Comparison of ENCODE assay signal across 8 mouse cellular contexts in the genomic region with DNA sequence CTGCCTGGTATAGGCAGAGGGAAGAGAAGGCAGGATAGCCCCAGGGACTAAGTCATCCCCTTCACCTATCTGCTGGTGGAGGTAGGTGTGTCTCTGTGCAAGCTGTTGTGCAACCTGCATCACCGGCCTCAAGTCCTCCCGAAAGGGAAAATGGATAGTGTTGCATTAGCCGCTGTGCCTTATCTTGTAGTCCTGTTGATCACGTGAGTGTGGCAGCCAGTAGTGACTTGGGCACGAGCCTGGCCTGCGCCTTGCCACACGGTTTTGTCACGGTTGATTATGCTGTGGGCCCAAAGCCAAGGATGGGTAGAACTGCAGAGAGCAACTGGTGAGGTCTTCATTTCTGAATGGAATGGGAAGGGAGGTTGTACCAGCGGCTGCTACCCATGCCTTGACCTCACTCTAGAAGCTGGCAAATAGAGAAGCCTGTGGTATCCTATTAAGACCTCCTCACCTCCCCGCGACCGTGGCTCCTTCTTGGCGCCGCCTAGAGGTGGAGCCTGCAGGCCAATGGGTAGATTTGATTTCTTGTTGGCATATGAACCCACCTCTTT. TPM values are rescaled to one million over a fixed set of nuclear protein-coding genes. Genes with fewer than 3 reads are reported as not detected.
A peak's percentile ranks its signal among the peaks of the same experiment; 100 is the strongest.
DNase-seq lines count a peak whose midpoint lies in the region; ATAC-seq lines count a peak whose summit lies in the region.

No protein-coding gene starts in this region.

- H3K4me2 ChIP-seq in midbrain, embryonic 11.5 days = peak overlapping the region; percentile 94

- H3K4me1 ChIP-seq in limb, embryonic 10.5 days = peaks cover 30% of the 10 kb centered on the region
- H3K4me1 ChIP-seq in midbrain, embryonic 11.5 days (ENCODE audit: control insufficient read depth, insufficient read depth, low read length) = peaks cover 19% of the 10 kb centered on the region

- H3K36me3 ChIP-seq in limb, embryonic 10.5 days = no peaks in the 10 kb centered on the region; the same call in 1 of the 2 replicates
- H3K36me3 ChIP-seq in midbrain, embryonic 11.5 days (ENCODE audit: control insufficient read depth, insufficient read depth, low read length) = no peaks in the 10 kb centered on the region

- ATAC-seq in frontal cortex, adult (ENCODE audit: low TSS enrichment) = peak; percentile 17; the same call in 1 of the 2 replicates
- ATAC-seq in common myeloid progenitor, adult 5-6 weeks (replicated peaks; ENCODE audit: low read depth, poor library complexity, severe bottlenecking) = peak; percentile 71
- ATAC-seq in hematopoietic stem cell, adult 5-6 weeks (replicated peaks in 1 of 2; ENCODE audit: insufficient read depth in 1 of 2, low FRiP score in 2 of 2, low TSS enrichment in 1 of 2, low read depth in 1 of 2, poor library complexity in 2 of 2, severe bottlenecking in 2 of 2) = peak; percentile 63 to 79
- ATAC-seq in midbrain, embryonic 11.5 days (ENCODE audit: low FRiP score) = no peak

- no peak for DNase-seq in frontal cortex, postnatal 25 days (ENCODE audit: low spot score in 2 of 2)
- DNase-seq in NIH3T3 (ENCODE audit: low read depth) = peak; percentile 67
- no peak for DNase-seq in limb, embryonic 10.5 days (ENCODE audit: low spot score)
- DNase-seq in midbrain, embryonic 11.5 days (ENCODE audit: low spot score, missing footprints) = peak; percentile 87
- DNase-seq in spleen, postnatal 4 days (ENCODE audit: low spot score in 2 of 2) = peak; percentile 76 to 85

- H3K4me3 ChIP-seq in limb, embryonic 10.5 days = peak overlapping the region; percentile 92
- H3K4me3 ChIP-seq in midbrain, embryonic 11.5 days (ENCODE audit: low read depth, low read length) = peak overlapping the region; percentile 91

- H3K27ac ChIP-seq in limb, embryonic 10.5 days = no peak overlapping the region
- H3K27ac ChIP-seq in midbrain, embryonic 11.5 days (ENCODE audit: low read depth, low read length) = no peak overlapping the region

- no peaks in the 10 kb centered on the region for H3K9me3 ChIP-seq in limb, embryonic 10.5 days (replicated peaks)
- H3K9me3 ChIP-seq in midbrain, embryonic 11.5 days (ENCODE audit: control insufficient read depth, low read length) = no peaks in the 10 kb centered on the region

- H3K27me3 ChIP-seq in limb, embryonic 10.5 days (ENCODE audit: low read depth, poor library complexity, severe bottlenecking) = no peaks in the 10 kb centered on the region
- no peaks in the 10 kb centered on the region for H3K27me3 ChIP-seq in midbrain, embryonic 11.5 days (ENCODE audit: control insufficient read depth, insufficient read depth, low read length)

- 38% methylated on average over 14 of the region's 14 CpGs for whole genome bisulfite sequencing in limb, embryonic 10.5 days
- 31% methylated on average over 14 of the region's 14 CpGs for WGBS in midbrain, embryonic 11.5 days

- peak overlapping the region; percentile 92; the same call in 1 of the 2 replicates for H3K9ac ChIP-seq in midbrain, embryonic 11.5 days (ENCODE audit: low read length)

RNA-seq across cellular contexts. Expression of gene Tnk2, which starts 1.8 kb away (rescaled TPM):
- total RNA-seq in common myeloid progenitor, adult 5-6 weeks (2017) = 11.7 and 13.4 TPM in 2 replicates
- 3.5 and 5.7 TPM in 2 replicates for total RNA-seq in hematopoietic stem cell, adult 5-6 weeks (2017)
- polyA plus RNA-seq in limb, embryonic 10.5 days (2016; fragmentation: Nextera tagmentation; extraction: Ambion mirVana) = 11.2 and 12.0 TPM in 2 replicates
- 6.1 and 6.6 TPM in 2 replicates for polyA plus RNA-seq in midbrain, embryonic 11.5 days (2014; fragmentation: Nextera tagmentation; extraction: Ambion mirVana)

RNA-seq across cellular contexts. Expression of gene Tfrc, which starts 36.7 kb away (rescaled TPM):
- total RNA-seq in common myeloid progenitor, adult 5-6 weeks (2017) = 133 and 139 TPM in 2 replicates
- total RNA-seq in hematopoietic stem cell, adult 5-6 weeks (2017) = 87.0 and 93.9 TPM in 2 replicates
- polyA plus RNA-seq in limb, embryonic 10.5 days (2016; fragmentation: Nextera tagmentation; extraction: Ambion mirVana) = 55.9 and 56.9 TPM in 2 replicates
- 87.1 and 89.3 TPM in 2 replicates for polyA plus RNA-seq in midbrain, embryonic 11.5 days (2014; fragmentation: Nextera tagmentation; extraction: Ambion mirVana)

Comparison
In these comparisons a context has a peak if more than half of its experiments do, and no peak if none do; other contexts are left out.
1. DNase-seq: peak in NIH3T3 (single experiment), midbrain, embryonic 11.5 days (single experiment) and spleen, postnatal 4 days (2 of 2); none in frontal cortex, postnatal 25 days (0 of 2) and limb, embryonic 10.5 days (single experiment).